Mouse (Mus musculus) small intestine, adult 2 months (tissue): ENCODE results near the gene Zfp266. TPM values are rescaled to one million over a fixed set of nuclear protein-coding genes. Genes with fewer than 3 reads are reported as not detected.
A peak's percentile ranks its signal among the peaks of the same experiment; 100 is the strongest.

ENCODE experiments used
- H3K27ac ChIP-seq: fragments of 200-500 bp; 2 replicates; pipeline ENCODE4 v1.5.1; 2012; ENCODE audit warnings: low read depth, low read length, control low read depth, inconsistent platforms; ENCODE audit not compliant: insufficient read depth
- H3K27me3 ChIP-seq: fragments of 200-500 bp; 2 replicates; pipeline ENCODE4 v1.6.1; 2012; ENCODE audit warnings: mild to moderate bottlenecking, moderate library complexity, low read length, inconsistent platforms; ENCODE audit not compliant: control insufficient read depth, insufficient read depth
- H3K36me3 ChIP-seq: fragments of 200-500 bp; 2 replicates; pipeline ENCODE4 v1.6.1; 2012; ENCODE audit warnings: mild to moderate bottlenecking, low read length, control low read depth, inconsistent platforms; ENCODE audit not compliant: control insufficient read depth, insufficient read depth
- H3K4me1 ChIP-seq: fragments of 200-500 bp; 2 replicates; pipeline ENCODE4 v1.6.1; 2012; ENCODE audit warnings: low read length, inconsistent platforms, mixed read lengths; ENCODE audit not compliant: control insufficient read depth, insufficient read depth, insufficient read length
- H3K4me3 ChIP-seq: fragments of 200-500 bp; 2 replicates; pipeline ENCODE4 v1.5.1; 2012; ENCODE audit warnings: low read depth, mild to moderate bottlenecking, control low read depth, inconsistent platforms, low read length, moderate library complexity
- CTCF ChIP-seq: fragments of 200-500 bp; IDR thresholded peaks from 2 replicates; pipeline ENCODE4 v1.5.1; 2012; ENCODE audit warnings: low read depth, mild to moderate bottlenecking, control low read depth, inconsistent platforms, low read length, moderate library complexity, mixed read lengths; ENCODE audit not compliant: insufficient replicate concordance, insufficient read length; ENCODE audit errors: extremely low read depth
- POLR2A ChIP-seq: fragments of 200-500 bp; IDR thresholded peaks from 2 replicates; pipeline ENCODE4 v1.6.1; 2012; ENCODE audit warnings: low read depth, mild to moderate bottlenecking, control low read depth, inconsistent platforms, low read length, moderate library complexity
- WGBS: fragments of 180-500 bp; shearing (Covaris S2); methylation state at CpG from one replicate; pipeline ENCODE4 v1.1.7; 2018; 5-methylcytosine and 5-hydroxymethylcytosine counted together
- polyA plus RNA-seq: library from polyadenylated mRNA; depleted of rRNA; stranded (reverse); fragments of >200 nt; gene quantifications from 2 replicates; pipeline ENCODE4 v1.2.3, GENCODE M21; 2012

Zfp266 gene
- polyA plus RNA-seq, 1 experiment = 0.75 TPM

DNA sequence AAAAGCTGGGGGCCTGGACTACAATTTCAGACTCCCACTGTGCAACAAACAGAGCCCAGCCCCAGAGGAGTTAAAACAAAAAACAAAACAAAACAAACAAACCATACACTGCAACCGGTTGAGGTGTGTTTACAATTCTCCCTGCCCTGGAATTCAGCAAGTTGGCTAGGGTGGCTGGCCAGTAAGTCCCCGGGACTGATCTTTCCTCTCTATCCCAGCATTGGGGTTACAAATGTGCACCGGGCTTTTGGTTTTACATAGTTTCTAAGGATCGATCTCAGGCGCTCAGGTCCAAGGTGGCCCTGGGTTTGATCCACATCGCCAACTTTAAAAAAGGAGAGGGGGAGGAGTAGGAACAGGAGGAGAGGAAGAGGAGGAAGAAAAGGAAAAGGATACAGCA is 22.3 kb upstream of the Zfp266 start:
- no peak overlapping the region for H3K4me3 ChIP-seq
- TF ChIP-seq CTCF (no peak), POLR2A (no peak)
- H3K36me3 ChIP-seq = no peaks in the 10 kb centered on the region
- H3K4me1 ChIP-seq = peaks cover 8% of the 10 kb centered on the region
- no peaks in the 10 kb centered on the region for H3K27me3 ChIP-seq
- no peak overlapping the region for H3K27ac ChIP-seq
- WGBS = 41% methylated on average over 6 of the region's 6 CpGs

DNA sequence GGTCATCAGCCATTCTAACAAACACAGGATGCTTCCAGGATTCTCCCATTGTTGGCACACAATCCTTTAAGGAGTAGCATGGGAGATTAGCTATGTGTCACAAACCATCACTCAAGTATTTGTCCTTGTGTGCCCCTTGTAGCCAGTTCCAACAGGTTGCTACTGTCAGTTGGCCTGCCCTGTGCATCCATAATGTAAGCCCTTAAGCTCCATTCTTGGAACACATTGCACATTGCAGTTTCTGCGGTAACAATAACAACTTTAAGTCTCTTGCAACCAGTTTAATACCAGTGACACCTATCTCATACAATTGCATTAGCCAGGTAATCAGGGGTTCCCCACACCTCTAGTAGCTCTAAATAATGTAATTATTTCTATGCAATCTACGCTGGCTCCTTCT is 15.4 kb upstream of the Zfp266 start:
- Histone ChIP-seq H3K36me3 (no peaks in the 10 kb centered on the region), H3K4me3 (no peak overlapping the region), H3K27me3 (no peaks in the 10 kb centered on the region), H3K27ac (no peak overlapping the region), H3K4me1 (no peaks in the 10 kb centered on the region)
- 85% methylated on average over 2 of the region's 2 CpGs for WGBS
- no peak for TF ChIP-seq POLR2A
- no peak for TF ChIP-seq CTCF

DNA sequence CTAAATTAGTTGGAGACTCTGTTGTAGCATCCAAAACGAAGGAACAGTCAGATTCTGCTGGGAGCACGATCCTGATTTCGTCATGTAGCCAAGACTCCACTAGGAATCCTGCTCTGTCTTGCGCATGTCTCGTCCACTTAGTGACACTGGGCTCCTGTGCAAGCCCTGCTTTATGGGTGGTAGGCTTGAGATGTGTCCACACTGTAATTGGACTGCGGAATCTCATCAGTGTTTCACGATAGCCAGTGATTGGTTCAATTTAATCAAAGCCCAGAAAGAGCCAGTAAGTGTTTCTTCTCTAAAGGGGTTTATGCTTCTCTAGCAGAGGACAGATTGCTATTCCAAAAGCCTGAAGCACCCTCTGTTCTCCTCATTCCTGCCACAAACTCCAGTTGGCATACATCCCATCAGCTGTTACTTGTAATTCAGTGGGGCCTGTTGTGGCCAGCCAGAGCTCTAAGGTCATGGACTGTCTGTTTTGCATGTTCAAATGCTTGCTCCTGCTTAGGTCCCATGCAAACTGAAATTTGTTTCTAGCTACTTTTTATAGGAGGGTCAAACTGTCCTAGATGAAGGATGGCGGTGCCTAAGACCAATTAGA is 13.2 kb upstream of the Zfp266 start:
- no peak overlapping the region for H3K4me3 ChIP-seq
- TF ChIP-seq CTCF = no peak
- no peak for TF ChIP-seq POLR2A
- no peak overlapping the region for H3K27ac ChIP-seq
- no peaks in the 10 kb centered on the region for H3K4me1 ChIP-seq
- no peaks in the 10 kb centered on the region for H3K36me3 ChIP-seq
- no peaks in the 10 kb centered on the region; the same call in 1 of the 2 replicates for H3K27me3 ChIP-seq
- 78% methylated on average over 8 of the region's 8 CpGs for WGBS

DNA sequence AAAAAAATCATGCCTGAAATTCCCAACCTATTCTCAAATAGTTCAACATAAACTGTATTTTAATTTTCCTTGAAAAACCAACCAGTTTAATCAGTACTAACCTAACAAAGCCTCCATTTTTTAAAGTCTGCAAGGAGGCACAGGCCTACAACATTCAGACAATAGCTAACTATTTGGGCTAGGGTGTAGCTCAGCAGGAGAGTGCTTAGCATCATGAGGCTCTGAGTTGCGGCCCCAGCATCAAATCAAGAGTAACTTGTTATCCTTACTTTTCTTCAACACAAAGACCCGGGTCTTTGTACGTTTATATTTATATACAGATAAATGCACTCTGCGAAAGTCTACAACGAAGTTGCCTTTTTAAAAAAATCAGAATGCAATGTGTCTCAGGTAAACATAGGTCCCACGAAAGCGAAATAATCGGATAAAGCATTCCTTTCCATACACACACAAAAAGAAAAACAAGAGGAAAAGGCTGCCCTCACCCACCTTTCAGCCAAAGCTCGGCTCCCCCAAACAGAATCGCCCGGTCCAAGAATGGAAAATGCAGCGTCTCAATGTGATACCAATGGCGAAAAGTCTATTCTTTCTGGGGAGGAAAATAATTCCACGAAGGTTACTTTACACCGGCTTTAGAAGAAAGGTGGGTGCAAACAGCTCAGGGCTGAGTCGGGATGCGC is 546 bp downstream of the Zfp266 start:
- WGBS = 1% methylated on average over 17 of the region's 17 CpGs
- TF ChIP-seq POLR2A (no peak), CTCF (no peak)
- peak overlapping the region; percentile 92 for H3K4me3 ChIP-seq

DNA sequence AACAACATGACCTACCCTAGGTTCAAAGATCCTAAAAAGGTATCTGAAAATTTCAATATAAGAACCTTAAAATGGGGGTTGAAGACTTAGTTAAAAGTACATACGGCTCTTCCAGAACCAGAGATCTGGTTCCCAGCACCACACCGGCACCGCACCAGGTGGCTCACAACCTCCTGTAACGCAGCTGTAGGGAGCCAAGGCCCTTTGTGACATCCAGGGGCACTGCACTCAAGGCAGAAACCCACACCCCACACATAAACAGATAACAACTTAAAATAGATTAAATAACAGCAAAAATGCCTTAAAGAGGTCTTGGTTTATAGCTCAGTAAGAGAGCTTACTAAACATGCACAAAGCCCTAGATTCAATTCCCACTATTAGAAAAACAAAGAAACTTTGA is 1.3 kb downstream of the Zfp266 start:
- TF ChIP-seq POLR2A = no peak
- no peak for TF ChIP-seq CTCF
- H3K4me3 ChIP-seq = peak overlapping the region; percentile 16; the same call in 1 of the 2 replicates
- 62% methylated on average over 4 of the region's 4 CpGs for WGBS

More for the DNA sequence above, 546 bp downstream of the Zfp266 start:
- Histone ChIP-seq H3K4me1 (peaks cover 4% of the 10 kb centered on the region; the same call in 1 of the 2 replicates), H3K27ac (peak overlapping the region; percentile 83), H3K36me3 (peaks cover 3% of the 10 kb centered on the region; the same call in 1 of the 2 replicates), H3K27me3 (no peaks in the 10 kb centered on the region)

DNA sequence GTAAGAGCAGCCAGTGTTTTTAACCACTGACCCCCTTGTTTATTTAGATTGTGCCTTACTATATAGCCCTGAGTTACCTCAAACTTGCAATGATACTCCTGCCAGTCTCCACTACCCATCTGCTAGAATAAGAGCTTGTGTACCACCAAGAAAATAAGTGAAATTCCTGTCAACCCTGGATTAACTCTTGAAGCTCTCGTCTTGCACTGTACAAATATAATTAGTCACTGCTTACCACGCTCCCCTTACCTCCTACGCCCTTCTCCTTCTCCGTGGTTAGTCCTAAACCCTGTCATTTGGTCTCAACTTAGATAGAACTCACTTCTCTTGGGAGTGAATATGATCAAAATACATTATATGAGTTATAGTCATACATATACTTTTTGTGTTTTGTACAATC is 2.5 kb downstream of the Zfp266 start:
- Histone ChIP-seq H3K4me1 (peaks cover 4% of the 10 kb centered on the region; the same call in 1 of the 2 replicates), H3K27me3 (no peaks in the 10 kb centered on the region), H3K36me3 (peaks cover 7% of the 10 kb centered on the region), H3K4me3 (no peak overlapping the region), H3K27ac (no peak overlapping the region)
- WGBS = 72% methylated on average over 4 of the region's 4 CpGs
- TF ChIP-seq CTCF (no peak), POLR2A (no peak)

More for the DNA sequence above, 1.3 kb downstream of the Zfp266 start:
- H3K27me3 ChIP-seq = no peaks in the 10 kb centered on the region
- peaks cover 4% of the 10 kb centered on the region; the same call in 1 of the 2 replicates for H3K4me1 ChIP-seq
- H3K27ac ChIP-seq = no peak overlapping the region
- peaks cover 4% of the 10 kb centered on the region; the same call in 1 of the 2 replicates for H3K36me3 ChIP-seq

DNA sequence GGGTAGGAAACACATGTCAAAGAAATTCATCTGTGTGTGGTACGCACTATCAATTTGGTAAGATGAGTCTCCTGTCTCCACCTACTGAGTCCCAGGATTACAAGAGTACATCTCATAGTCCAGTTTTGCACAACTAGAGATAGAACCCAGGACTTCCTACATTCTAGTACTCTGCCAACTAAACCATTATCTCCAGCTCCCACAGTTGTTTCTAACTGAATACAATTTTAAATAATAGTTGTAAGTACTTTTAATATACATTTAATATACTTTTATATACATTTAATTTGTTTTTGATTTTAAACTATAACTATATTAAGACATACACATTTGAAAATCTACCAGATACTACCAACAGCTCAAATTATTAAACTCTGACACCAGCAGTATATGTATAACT is 3.5 kb downstream of the Zfp266 start:
- Histone ChIP-seq H3K36me3 (peaks cover 7% of the 10 kb centered on the region), H3K27me3 (no peaks in the 10 kb centered on the region), H3K4me3 (no peak overlapping the region), H3K27ac (no peak overlapping the region), H3K4me1 (peaks cover 9% of the 10 kb centered on the region)
- 100% methylated on average over 1 of the region's 1 CpGs for WGBS
- TF ChIP-seq POLR2A (no peak), CTCF (no peak)

DNA sequence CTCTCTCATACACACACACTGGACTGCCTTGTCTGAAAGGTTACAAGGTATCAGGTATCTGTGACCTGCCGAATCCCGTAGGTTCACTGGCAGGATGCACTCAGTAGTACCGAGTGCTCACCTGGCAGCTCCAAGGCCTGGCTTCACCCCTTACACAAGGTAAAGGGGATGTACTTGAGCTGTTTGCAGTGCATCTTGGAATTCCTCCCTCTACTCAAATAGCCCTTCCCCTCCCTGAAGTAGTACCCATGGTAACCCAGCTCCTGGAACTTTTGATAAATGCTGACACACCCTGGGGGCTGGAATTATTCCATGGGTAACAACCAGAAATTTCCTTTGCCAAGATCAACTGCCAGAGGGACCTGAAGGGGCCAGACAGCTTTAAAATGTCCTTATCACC is 7.2 kb downstream of the Zfp266 start:
- TF ChIP-seq CTCF (no peak), POLR2A (no peak)
- 67% methylated on average over 3 of the region's 3 CpGs for WGBS
- Histone ChIP-seq H3K27me3 (no peaks in the 10 kb centered on the region), H3K4me3 (no peak overlapping the region), H3K4me1 (peaks cover 5% of the 10 kb centered on the region), H3K36me3 (peaks cover 7% of the 10 kb centered on the region), H3K27ac (no peak overlapping the region)
